Mouse (Mus musculus) heart, adult 9 months (tissue): ENCODE results near the gene Sf3b5.
"Not testable (repeated sequence)": the region's sequence is repeated elsewhere in the genome, so short reads cannot be mapped to it uniquely, and the experiment has no call there.

Source experiments
- DNase-seq, 2 experiments: peaks; one replicate each; pipeline ENCODE4 v3.0.0; 2022; ENCODE audit warnings: low spot score in 2 of 2

The Sf3b5 gene

DNA sequence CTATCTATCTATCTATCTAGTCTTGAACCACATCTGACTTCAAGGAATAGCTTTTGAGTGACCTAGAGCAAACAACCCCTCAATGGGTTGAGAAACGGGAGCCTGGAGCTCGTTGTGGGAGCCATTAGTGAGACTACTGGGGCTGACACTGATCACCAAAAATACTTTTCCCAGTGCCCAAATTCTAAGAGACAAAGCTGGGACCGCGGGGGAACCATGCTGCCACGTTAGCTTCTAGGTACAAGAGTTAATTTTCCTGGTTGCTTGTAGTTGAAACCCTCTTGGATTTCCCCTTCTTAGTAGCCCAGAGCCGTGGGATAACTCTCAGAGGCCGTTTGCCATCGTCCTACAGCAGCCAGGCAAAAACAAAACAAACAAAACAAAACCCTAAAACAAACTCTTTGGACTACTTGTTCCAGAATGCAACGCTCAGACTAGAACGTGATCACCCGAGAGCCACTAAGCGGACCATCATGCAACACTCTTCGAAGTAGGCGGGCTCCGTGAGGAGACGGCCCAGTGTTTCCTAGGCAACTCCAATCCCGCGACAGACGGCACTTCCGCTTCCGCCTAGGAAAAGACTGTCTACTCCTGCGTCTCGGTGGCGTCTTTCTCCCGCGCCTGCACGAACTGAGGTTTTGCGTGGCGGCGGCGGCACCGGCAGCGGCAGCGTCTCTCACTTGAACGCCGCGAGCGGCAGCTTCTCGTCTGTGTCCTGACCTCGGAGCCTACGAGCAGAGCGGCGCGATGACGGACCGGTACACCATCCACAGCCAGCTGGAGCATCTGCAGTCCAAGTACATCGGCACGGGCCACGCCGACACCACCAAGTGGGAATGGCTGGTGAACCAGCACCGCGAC is 3.0 kb downstream of the Sf3b5 start:
- DNase-seq = peak; percentile 97

DNA sequence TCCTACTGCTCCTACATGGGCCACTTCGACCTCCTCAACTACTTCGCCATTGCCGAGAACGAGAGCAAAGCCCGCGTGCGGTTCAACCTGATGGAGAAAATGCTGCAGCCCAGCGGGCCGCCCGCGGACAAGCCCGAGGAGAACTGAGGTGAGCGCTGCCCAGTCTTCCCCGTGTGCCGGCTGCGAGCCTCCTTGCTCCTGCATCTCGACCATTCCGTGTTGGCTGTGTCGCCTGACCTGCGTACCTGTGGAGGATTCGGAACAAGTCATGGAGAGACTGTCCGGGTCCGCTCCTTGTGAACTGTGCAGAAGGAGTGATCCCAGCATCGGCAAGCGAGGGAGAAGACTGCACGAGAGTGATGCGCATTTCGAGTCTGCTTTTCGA is 3.6 kb downstream of the Sf3b5 start:
- no peak for DNase-seq

DNA sequence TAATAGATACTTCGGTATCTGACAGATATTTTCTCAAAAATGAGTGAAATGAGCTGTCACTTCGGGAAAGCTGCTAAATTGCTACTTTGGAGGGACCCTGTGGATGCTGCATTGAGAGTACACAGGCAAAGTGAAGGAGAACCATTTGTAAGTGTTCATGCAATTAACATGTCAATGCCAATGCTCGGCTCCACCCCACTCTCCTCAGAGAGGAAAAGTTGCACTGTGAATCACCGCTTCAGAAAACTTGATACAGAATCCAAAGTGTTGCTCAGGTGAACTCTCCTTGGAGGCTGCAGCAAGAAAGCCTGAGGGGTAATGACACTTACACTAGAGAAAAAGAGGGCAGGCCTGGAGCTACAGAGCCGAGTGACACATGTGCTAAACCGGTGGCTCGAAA is 8.9 kb downstream of the Sf3b5 start:
- DNase-seq = no peak

- DNase-seq = peak; percentile 21 to 66
These were observed 11.4 kb downstream of the Sf3b5 start for GRCm38 (mm10) chr10:13016573-13016972.

DNA sequence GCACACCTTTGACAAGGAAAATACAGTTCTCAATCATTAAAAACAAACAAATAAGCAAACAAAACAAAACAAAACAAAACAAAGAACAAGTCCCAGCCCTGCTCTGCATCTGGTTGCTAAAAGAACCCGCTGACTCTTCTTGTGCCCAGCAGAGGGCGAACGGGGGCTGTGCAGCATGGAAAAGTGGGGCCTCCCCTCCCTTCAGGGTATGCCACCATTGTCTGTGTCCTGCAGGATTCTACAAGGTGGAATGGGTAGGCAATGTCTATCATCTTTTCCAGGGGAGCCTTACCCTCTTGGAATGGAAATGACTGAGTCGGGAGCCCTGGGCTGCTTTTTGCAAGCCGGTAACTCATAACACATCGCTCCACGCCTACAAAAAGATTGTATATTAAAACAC is 13.4 kb downstream of the Sf3b5 start:
- no peak for DNase-seq

DNA sequence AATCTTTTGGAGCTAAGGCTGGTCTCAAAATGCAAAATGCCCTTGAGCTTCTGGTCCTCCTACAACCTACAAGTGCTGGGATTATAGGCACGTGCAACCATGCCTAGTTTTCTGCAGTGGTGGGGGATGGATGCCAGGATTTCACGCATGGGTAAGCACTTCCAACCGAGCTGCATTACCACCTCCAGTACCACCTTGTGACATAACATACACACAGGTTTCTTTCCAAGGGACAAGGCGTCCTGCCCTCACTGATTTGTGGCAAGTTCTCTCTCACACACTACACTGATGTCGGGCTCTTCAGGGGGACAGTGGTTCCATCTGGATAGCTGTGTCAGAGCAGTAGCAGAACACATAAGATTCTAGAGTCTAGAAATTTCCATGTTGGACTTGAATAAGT is 13.9 kb downstream of the Sf3b5 start:
- no peak for DNase-seq

DNA sequence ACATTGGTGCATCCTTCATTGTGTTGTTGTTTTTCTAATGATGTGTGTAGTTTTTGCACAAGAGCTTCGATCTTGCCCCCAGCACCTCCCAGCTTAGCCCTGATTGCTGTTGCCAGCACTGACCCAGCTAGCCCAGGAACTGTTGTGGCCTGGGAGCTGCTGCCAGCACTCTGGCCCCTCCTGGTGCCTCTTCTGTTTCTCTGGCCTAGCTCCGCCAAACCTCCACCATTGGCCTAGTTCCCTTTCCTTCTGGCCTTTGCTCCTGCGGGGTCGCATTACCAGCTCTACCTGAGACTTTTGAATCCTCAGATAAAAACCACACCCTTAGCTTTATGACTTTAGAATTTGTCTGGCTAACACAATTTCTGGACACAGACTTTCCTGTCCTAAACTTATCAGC is 17.0 kb downstream of the Sf3b5 start:
- no peak for DNase-seq

DNA sequence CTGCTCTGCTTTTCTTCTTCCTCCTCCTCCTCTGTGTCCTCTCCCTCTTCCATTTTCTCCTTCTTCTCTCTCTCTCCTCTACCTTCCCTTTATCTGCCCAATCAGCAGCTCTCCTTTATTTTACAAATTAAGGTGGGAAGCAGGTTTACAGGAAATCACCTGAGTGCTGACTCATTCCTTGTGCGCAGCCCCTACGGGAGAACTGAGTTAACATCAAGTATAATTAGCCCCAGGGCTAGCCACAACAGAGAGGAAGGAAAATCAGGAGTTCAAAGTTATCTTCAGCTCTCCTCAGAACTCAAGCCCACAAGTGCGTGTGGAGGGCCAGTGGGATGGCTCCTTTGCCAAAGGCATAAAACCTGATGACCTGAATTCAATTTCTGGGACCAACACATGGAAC is 18.8 kb downstream of the Sf3b5 start:
- not testable (repeated sequence) for DNase-seq

GRCm38 (mm10) chr10:13027702-13028101 is 22.6 kb downstream of the Sf3b5 start:
- DNase-seq = no peak

DNA sequence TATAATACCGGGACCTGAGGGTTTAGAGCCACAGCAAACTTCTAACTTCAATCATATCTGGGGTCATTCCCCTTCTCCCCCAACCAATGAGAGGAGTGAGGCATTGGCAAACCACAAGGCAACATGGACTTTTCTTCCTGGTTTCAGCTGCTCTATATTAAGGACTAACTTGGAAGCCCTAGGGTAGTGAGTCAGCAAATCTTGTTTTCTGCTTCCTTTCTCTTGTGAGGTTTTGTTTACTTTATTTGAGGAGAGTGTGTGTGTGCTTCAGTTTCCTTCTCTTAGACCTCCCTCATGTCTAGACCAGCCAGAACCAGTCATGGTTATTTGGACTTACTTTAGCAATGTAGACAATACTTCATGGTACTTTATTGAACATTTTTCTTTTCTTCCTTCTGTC is 23.1 kb downstream of the Sf3b5 start:
- DNase-seq = no peak

- DNase-seq = no peak
These were observed 24.3 kb downstream of the Sf3b5 start for GRCm38 (mm10) chr10:13029416-13029815.

DNA sequence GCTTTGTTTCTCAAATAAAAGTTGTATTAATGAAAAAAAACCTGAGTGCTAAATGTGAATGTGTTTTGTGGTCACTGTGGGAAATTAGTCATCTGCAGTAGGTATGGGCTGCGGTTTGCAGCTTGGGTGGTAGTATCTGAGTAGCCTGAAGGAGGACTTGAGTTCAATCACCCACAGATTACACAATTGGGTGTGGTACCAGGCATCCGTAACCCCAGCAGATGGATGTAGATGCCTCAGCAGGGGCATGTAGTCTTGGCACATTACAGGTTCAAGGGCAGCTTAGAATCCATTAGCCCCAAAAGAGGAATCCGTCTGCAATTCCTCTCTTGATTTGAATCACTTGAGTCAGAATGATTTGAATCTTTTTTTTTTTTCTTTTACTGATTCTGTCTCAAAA is 30.1 kb downstream of the Sf3b5 start:
- no peak for DNase-seq

- DNase-seq = no peak
These were observed 34.6 kb downstream of the Sf3b5 start for GRCm38 (mm10) chr10:13039637-13040174.

DNA sequence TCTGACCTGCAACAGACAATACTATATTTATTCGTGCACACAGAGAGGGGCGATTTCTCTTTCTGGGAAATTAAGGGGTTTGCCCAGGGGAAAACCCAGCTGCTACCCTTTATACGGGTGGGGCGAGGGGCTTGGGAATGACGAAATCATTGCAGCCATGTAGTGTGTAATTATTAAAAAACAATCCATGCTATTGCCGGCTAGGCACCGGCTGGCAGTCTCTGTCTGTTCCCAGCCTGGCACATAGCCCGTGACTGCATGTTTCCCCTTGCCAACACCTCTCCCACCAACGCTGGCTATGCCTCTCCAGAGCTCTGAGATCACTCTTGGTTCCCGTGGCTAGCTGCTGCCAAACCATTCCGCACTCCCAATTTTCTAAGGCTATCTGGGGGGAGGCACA is 39.5 kb downstream of the Sf3b5 start:
- peak in 1 of 2 experiments; percentile 22 for DNase-seq

- DNase-seq = no peak
These were observed 42.7 kb downstream of the Sf3b5 start for GRCm38 (mm10) chr10:13047816-13048215.

DNA sequence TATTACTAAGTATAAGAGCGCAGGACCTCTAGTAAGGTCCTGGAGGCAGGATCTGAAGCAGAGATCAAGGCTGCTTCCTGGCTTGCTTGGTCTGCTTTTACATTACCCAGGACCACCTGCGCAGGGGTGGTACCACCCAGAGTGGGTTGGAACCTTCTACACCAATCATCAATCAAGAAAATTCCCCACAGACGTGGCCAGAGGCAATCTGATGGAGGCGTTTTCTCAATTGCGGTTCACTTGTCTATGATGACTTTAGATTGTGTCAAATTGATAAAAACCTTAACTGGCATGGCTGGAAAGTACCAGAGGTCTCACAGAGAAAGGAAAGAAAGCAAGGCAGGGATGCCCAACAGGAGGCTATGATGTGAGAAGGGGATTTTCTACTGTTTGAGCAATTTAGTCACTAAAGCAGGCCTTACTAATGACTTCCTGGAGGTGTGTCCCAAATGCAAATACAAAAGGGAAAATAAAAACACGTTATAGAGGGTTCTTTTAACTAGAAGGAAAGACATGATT is 51.8 kb downstream of the Sf3b5 start:
- DNase-seq = no peak
